Comparison of ENCODE assay signal across 8 mouse cellular contexts in the genomic region with DNA sequence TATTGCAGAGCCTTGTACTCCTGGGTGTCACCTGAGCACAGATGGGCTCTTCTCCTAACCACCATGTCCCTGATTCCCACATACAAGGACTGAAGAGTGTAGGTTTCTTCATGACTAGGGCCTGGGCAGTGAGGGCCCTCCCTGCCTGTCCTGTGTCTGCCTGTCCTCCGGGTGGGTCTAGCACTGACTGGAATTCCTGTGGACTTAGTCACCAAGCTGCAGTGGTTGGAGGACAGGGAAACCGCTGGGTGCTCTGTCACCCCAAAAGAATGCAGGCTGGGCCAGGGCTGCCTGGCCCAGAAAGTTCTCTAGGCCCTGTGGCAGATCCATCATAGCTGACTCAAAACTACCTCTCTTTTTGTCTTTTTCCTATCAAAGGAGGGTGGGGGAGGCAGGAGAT.
DNase-seq lines count a peak whose midpoint lies in the region; ATAC-seq and TF ChIP-seq lines count a peak whose summit lies in the region.

No protein-coding gene starts in this region.

- H3K27me3 ChIP-seq in heart, embryonic 13.5 days (replicated peaks) = no peaks in the 10 kb centered on the region
- H3K27me3 ChIP-seq in limb, embryonic 14.5 days (ENCODE audit: control insufficient read depth, insufficient read depth, low read length) = no peaks in the 10 kb centered on the region

- H3K36me3 ChIP-seq in heart, embryonic 13.5 days = 0 out of 2 replicates have a peak, but pooled peaks cover 5% of the 10 kb centered on the region
- H3K36me3 ChIP-seq in limb, embryonic 14.5 days (ENCODE audit: control insufficient read depth, insufficient read depth, low read length) = peaks cover 10% of the 10 kb centered on the region

- no peaks in the 10 kb centered on the region for H3K9me3 ChIP-seq in heart, embryonic 13.5 days
- H3K9me3 ChIP-seq in limb, embryonic 14.5 days (ENCODE audit: control insufficient read depth, low read length) = no peaks in the 10 kb centered on the region

- DNase-seq in ovary, adult 18-20 months (ENCODE audit: low spot score) = peak; percentile 62
- DNase-seq in ovary, postnatal 10 days (ENCODE audit: low spot score) = no peak
- no peak for DNase-seq in limb, embryonic 14.5 days (ENCODE audit: low spot score)
- DNase-seq in urinary bladder, postnatal 4 days (ENCODE audit: low spot score in 2 of 2) = peak; percentile 62 to 63
- no peak for DNase-seq in layer of hippocampus, adult 9-10 months (ENCODE audit: low spot score)
- DNase-seq in frontal cortex, postnatal 25 days (ENCODE audit: low spot score in 2 of 2) = no peak
- no peak for DNase-seq in thymus, adult 18-20 months

- peak; percentile 75 for ATAC-seq in heart, embryonic 13.5 days (ENCODE audit: extremely low read depth, insufficient number of reproducible peaks, low FRiP score, low TSS enrichment)
- ATAC-seq in limb, embryonic 14.5 days (ENCODE audit: low FRiP score, low read depth) = peak; percentile 21; the same call in 1 of the 2 replicates

- 7% methylated on average over 2 of the region's 2 CpGs for WGBS in heart, embryonic 13.5 days
- WGBS in limb, embryonic 14.5 days = 59% methylated on average over 2 of the region's 2 CpGs

- no peak for TF ChIP-seq POLR2A in limb, embryonic 14.5 days (IDR thresholded peaks at IDR 0.05; ENCODE audit: borderline replicate concordance, extremely low read depth, insufficient read depth, insufficient read length)

- H3K9ac ChIP-seq in heart, embryonic 13.5 days = peak overlapping the region; percentile 61; the same call in 1 of the 2 replicates
- no peak overlapping the region for H3K9ac ChIP-seq in limb, embryonic 14.5 days (ENCODE audit: low read depth, low read length, severe bottlenecking)

- H3K27ac ChIP-seq in heart, embryonic 13.5 days (replicated peaks) = peak overlapping the region; percentile 80
- H3K27ac ChIP-seq in limb, embryonic 14.5 days (replicated peaks; ENCODE audit: low read depth, low read length) = 0 out of 2 replicates have a peak overlapping the region, but pooled peaks have one; percentile 43

- H3K4me3 ChIP-seq in heart, embryonic 13.5 days = no peak overlapping the region
- no peak overlapping the region for H3K4me3 ChIP-seq in limb, embryonic 14.5 days (replicated peaks; ENCODE audit: low read length)

- H3K4me2 ChIP-seq in heart, embryonic 13.5 days = 0 out of 2 replicates have a peak overlapping the region, but pooled peaks have one; percentile 2
- H3K4me2 ChIP-seq in limb, embryonic 14.5 days (replicated peaks; ENCODE audit: low read depth, low read length, severe bottlenecking) = no peak overlapping the region

- peaks cover 97% of the 10 kb centered on the region for H3K4me1 ChIP-seq in heart, embryonic 13.5 days
- H3K4me1 ChIP-seq in limb, embryonic 14.5 days (ENCODE audit: control insufficient read depth, insufficient read depth, low read length) = peaks cover 17% of the 10 kb centered on the region

Comparison
In these comparisons a context has a peak if more than half of its experiments do, and no peak if none do; other contexts are left out.
1. DNase-seq: peak in ovary, adult 18-20 months (single experiment) and urinary bladder, postnatal 4 days (2 of 2); none in ovary, postnatal 10 days (single experiment), limb, embryonic 14.5 days (single experiment), layer of hippocampus, adult 9-10 months (single experiment), frontal cortex, postnatal 25 days (0 of 2) and thymus, adult 18-20 months (0 of 2).